Mouse (Mus musculus) right cerebral cortex, postnatal 10 days (tissue): Measurements from ENCODE around the gene Dao.

Experiments used
- DNase-seq, 2 experiments: peaks; one replicate each; pipeline ENCODE4 v3.0.0; 2021; ENCODE audit warnings: low spot score in 2 of 2

Gene Dao

GRCm38 (mm10) chr5:114067982-114068381, 64.5 kb downstream of the Dao start:
- no peak for DNase-seq

- no peak for DNase-seq
These were observed 67.4 kb downstream of the Dao start for GRCm38 (mm10) chr5:114070858-114071257.

- no peak for DNase-seq
These were observed 68.8 kb downstream of the Dao start for GRCm38 (mm10) chr5:114072262-114072661.
